Mouse (Mus musculus) layer of hippocampus, adult 2 months (tissue): Measurements from ENCODE around the gene Ncln. TPM values are rescaled to one million over a fixed set of nuclear protein-coding genes. Genes with fewer than 3 reads are reported as not detected.
"Not testable (repeated sequence)": the region's sequence is repeated elsewhere in the genome, so short reads cannot be mapped to it uniquely, and the experiment has no call there.

Source experiments
- DNase-seq, 2 experiments: peaks; one replicate each; pipeline ENCODE4 v3.0.0; 2022; ENCODE audit warnings: low spot score in 2 of 2
- H3K27ac ChIP-seq: fragments of 200-600 bp; 2 replicates; pipeline ENCODE4 v1.8.1; 2022
- H3K4me3 ChIP-seq: fragments of 200-600 bp; 2 replicates; pipeline ENCODE4 v1.8.1; 2022; ENCODE audit warnings: mild to moderate bottlenecking
- CTCF ChIP-seq: fragments of 200-600 bp; conservative IDR thresholded peaks from 2 replicates; pipeline ENCODE4 v1.8.1; 2022; ENCODE audit warnings: antibody characterized with exemption, mild to moderate bottlenecking, moderate library complexity
- microRNA-seq, 2 experiments: library from miRNA; unstranded; fragments of <30 nt; microRNA quantifications; one replicate each; pipeline ENCODE4 v1.2.0; 2021
- total RNA-seq, 2 experiments: library from RNA; stranded (reverse); gene quantifications; 2 replicates each; pipeline ENCODE4 v1.2.3; 2021

The Ncln gene
- total RNA-seq, 2 experiments from 2014 or later: 83.1 to 93.5 TPM

- no peak for DNase-seq
These were observed 45.4 kb downstream of the Ncln start for GRCm38 (mm10) chr10:81450641-81451364.

GRCm38 (mm10) chr10:81450140-81450539 is 46.1 kb downstream of the Ncln start:
- TF ChIP-seq CTCF: peak; percentile 99
- Histone ChIP-seq H3K4me3 (no peak overlapping the region), H3K27ac (no peak overlapping the region)
- peak in 1 of 2 experiments; percentile 89 for DNase-seq

More at GRCm38 (mm10) chr10:81450641-81451364, 45.4 kb downstream of the Ncln start:
- Histone ChIP-seq H3K4me3 (no peak overlapping the region), H3K27ac (no peak overlapping the region)
- no peak for TF ChIP-seq CTCF

DNA sequence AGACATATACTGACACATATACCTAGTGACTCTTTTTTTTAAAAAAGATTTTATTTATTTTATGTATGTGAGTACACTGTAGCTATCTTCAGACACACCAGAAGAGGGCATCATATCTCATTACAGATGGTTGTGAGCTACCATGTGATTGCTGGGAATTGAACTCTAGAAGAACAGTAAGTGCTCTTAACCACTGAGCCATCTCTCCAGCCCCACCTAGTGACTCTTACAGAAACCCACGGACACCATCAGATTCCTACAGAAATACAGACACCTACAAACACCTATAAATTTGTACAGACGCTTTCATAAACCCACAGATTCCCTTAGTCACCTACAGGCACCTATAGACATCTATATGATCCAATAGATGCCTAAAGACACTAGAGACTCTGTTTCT is 50.7 kb downstream of the Ncln start:
- peak; percentile 58 for TF ChIP-seq CTCF
- not testable (repeated sequence) for DNase-seq, H3K27ac ChIP-seq, H3K4me3 ChIP-seq

DNA sequence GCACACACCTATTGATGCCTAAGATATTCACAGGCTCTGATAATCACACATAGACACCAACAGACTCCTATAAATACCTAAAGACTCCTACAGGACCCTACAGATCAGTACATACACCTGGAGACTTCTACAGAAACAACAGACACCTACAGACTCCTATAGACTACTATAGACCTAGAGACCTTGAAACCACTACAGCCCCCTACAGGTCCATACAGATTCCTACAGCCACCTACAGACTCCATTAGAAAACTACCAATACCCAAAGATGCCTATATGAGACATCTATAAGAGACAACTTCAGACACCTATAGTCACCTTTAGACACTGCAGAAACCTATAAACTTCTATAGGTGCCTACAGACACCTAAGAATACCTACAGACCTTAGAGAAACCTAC is 55.2 kb downstream of the Ncln start:
- no peak overlapping the region for H3K27ac ChIP-seq
- peak; percentile 78 for TF ChIP-seq CTCF
- no peak overlapping the region for H3K4me3 ChIP-seq
- DNase-seq: no peak

Small RNAs within 50 kb of the gene (microRNA-seq; reads per million reads assigned to microRNA genes)
- 0 reads per million in 2 experiments for gene Gm25595

Other genes with a start within 250 kb of the Ncln start
- 100 to 1,000 TPM; 260 to 267 TPM for gene Matk, start 243.5 kb downstream of the Ncln start, total RNA-seq
- 10 to 100 TPM; 37.4 to 42.0 TPM for gene Mrpl54, start 229.5 kb downstream of the Ncln start, total RNA-seq
- gene Apba3, start 229.4 kb downstream of the Ncln start, total RNA-seq: 10 to 100 TPM; 32.6 to 37.3 TPM
- gene Tjp3, start 204.8 kb downstream of the Ncln start, total RNA-seq: under 1 TPM; 0.54 to 0.91 TPM
- gene Pip5k1c, start 203.4 kb downstream of the Ncln start, total RNA-seq: 100 to 1,000 TPM; 308 to 314 TPM
- 10 to 100 TPM; 27.6 to 30.7 TPM for gene Cactin, start 175.3 kb downstream of the Ncln start, total RNA-seq
- gene Tbxa2r, start 167.7 kb downstream of the Ncln start, total RNA-seq: 1 to 10 TPM; 1.3 to 1.4 TPM
- 1 to 10 TPM; 1.7 to 1.8 TPM for gene Gipc3, start 153.1 kb downstream of the Ncln start, total RNA-seq
- gene Hmg20b, start 145.9 kb downstream of the Ncln start, total RNA-seq: 10 to 100 TPM; 27.5 to 30.8 TPM
- 10 to 100 TPM; 42.8 to 45.9 TPM for gene Mfsd12, start 138.9 kb downstream of the Ncln start, total RNA-seq
- 1 to 10 TPM; 1.6 to 2.4 TPM for gene 4930404N11Rik, start 130.6 kb downstream of the Ncln start, total RNA-seq
- 10 to 100 TPM; 70.1 to 72.0 TPM for gene Fzr1, start 117.9 kb downstream of the Ncln start, total RNA-seq
- 10 to 100 TPM; 75.9 to 79.7 TPM for gene Dohh, start 112.0 kb downstream of the Ncln start, total RNA-seq
- gene Gm48551, start 111.9 kb downstream of the Ncln start, total RNA-seq: 1 to 10 TPM; 4.4 to 6.1 TPM
- gene Gm48552, start 107.4 kb downstream of the Ncln start, total RNA-seq: 1 to 10 TPM; 5.5 to 8.1 TPM
- gene Smim24, start 103.3 kb downstream of the Ncln start, total RNA-seq: 1 to 10 TPM; 1.9 to 2.1 TPM
- 10 to 100 TPM; 60.0 to 60.1 TPM for gene Nfic, start 40.8 kb downstream of the Ncln start, total RNA-seq
- gene Celf5, start 13.7 kb downstream of the Ncln start, total RNA-seq: 100 to 1,000 TPM; 286 to 287 TPM
- gene S1pr4, start 3.7 kb upstream of the Ncln start, total RNA-seq: under 1 TPM; 0.39 to 0.95 TPM
- gene Gna15, start 27.8 kb upstream of the Ncln start, total RNA-seq: 1 to 10 TPM; 1.9 to 2.5 TPM
- gene Gna11, start 48.8 kb upstream of the Ncln start, total RNA-seq: 100 to 1,000 TPM; 118 to 123 TPM
- 100 to 1,000 TPM; 702 to 736 TPM for gene Aes, start 63.1 kb upstream of the Ncln start, total RNA-seq
- gene Tle2, start 78.2 kb upstream of the Ncln start, total RNA-seq: 10 to 100 TPM; 34.0 to 46.8 TPM
- 1 to 10 TPM; 4.1 to 5.0 TPM for gene Tle6, start 104.7 kb upstream of the Ncln start, total RNA-seq
- 1 to 10 TPM; 4.2 to 5.0 TPM for gene BC025920, start 109.9 kb upstream of the Ncln start, total RNA-seq
- gene Sirt6, start 131.4 kb upstream of the Ncln start, total RNA-seq: 10 to 100 TPM; 29.7 to 31.4 TPM
- 10 to 100 TPM; 33.6 to 38.6 TPM for gene Ankrd24, start 132.1 kb upstream of the Ncln start, total RNA-seq
- gene Gm10778, start 152.7 kb upstream of the Ncln start, total RNA-seq: 1 to 10 TPM; 3.6 to 5.0 TPM
- gene Zfp433, start 208.4 kb upstream of the Ncln start, total RNA-seq: 10 to 100 TPM in 1 of 2 experiments, 1 to 10 TPM in 1; 9.0 to 12.3 TPM